8 mouse cellular contexts compared by ENCODE assay signal in genomic region chr10:68723568-68724360, GRCm38 (mm10). TPM values are rescaled to one million over a fixed set of nuclear protein-coding genes. Genes with fewer than 3 reads are reported as not detected.
DNase-seq lines count a peak whose midpoint lies in the region; ATAC-seq and TF ChIP-seq lines count a peak whose summit lies in the region.

Gene Tmem26 (plus strand): TSS chr10:68723646.

- H3K4me1 ChIP-seq in forebrain, embryonic 12.5 days, result peaks cover 12% of the 10 kb centered on the region
- H3K4me1 ChIP-seq in hindbrain, embryonic 10.5 days (replicated peaks), result peaks cover 19% of the 10 kb centered on the region
- H3K4me1 ChIP-seq in limb, embryonic 14.5 days (ENCODE audit: control insufficient read depth, insufficient read depth, low read length), result peaks cover 23% of the 10 kb centered on the region
- peaks cover 7% of the 10 kb centered on the region; the same call in 1 of the 2 replicates for H3K4me1 ChIP-seq in midbrain, embryonic 16.5 days (ENCODE audit: control insufficient read depth, insufficient read depth, low read length)

- H3K27ac ChIP-seq in forebrain, embryonic 12.5 days, result no peak within 1 kb of the TSS
- H3K27ac ChIP-seq in hindbrain, embryonic 10.5 days, result peak within 1 kb of the TSS; percentile 71
- H3K27ac ChIP-seq in limb, embryonic 14.5 days (replicated peaks; ENCODE audit: low read depth, low read length), result peak within 1 kb of the TSS; percentile 70
- no peak within 1 kb of the TSS for H3K27ac ChIP-seq in midbrain, embryonic 16.5 days (ENCODE audit: low read length)

- peak within 1 kb of the TSS; percentile 51 for H3K9ac ChIP-seq in forebrain, embryonic 12.5 days
- peak within 1 kb of the TSS; percentile 79 for H3K9ac ChIP-seq in limb, embryonic 14.5 days (ENCODE audit: low read depth, low read length, severe bottlenecking)
- H3K9ac ChIP-seq in midbrain, embryonic 16.5 days (ENCODE audit: low read depth, low read length), result peak within 1 kb of the TSS; percentile 66

- DNase-seq in thymus, postnatal 4 days, result peak; percentile 6
- no peak for DNase-seq in thymus, postnatal 0 days (ENCODE audit: low spot score)
- peak; percentile 51 for DNase-seq in hindbrain, embryonic 10.5 days (ENCODE audit: low spot score)
- DNase-seq in limb, embryonic 14.5 days (ENCODE audit: low spot score), result peak; percentile 38
- DNase-seq in testis, postnatal 14 days (ENCODE audit: low spot score), result peak; percentile 9
- no peak for DNase-seq in thymus, postnatal 36 days

- peak within 1 kb of the TSS; percentile 92 for H3K4me2 ChIP-seq in forebrain, embryonic 12.5 days
- peak within 1 kb of the TSS; percentile 82 for H3K4me2 ChIP-seq in limb, embryonic 14.5 days (replicated peaks; ENCODE audit: low read depth, low read length, severe bottlenecking)
- H3K4me2 ChIP-seq in midbrain, embryonic 16.5 days (ENCODE audit: low read length), result peak within 1 kb of the TSS; percentile 91

- no peaks in the 10 kb centered on the region for H3K36me3 ChIP-seq in forebrain, embryonic 12.5 days (replicated peaks)
- H3K36me3 ChIP-seq in hindbrain, embryonic 10.5 days, result no peaks in the 10 kb centered on the region
- H3K36me3 ChIP-seq in limb, embryonic 14.5 days (ENCODE audit: control insufficient read depth, insufficient read depth, low read length), result no peaks in the 10 kb centered on the region
- H3K36me3 ChIP-seq in midbrain, embryonic 16.5 days (ENCODE audit: control insufficient read depth, insufficient read depth, low read length), result no peaks in the 10 kb centered on the region

- peak; percentile 81 for ATAC-seq in forebrain, embryonic 12.5 days (ENCODE audit: low FRiP score)
- peak; percentile 59; the same call in 1 of the 2 replicates for ATAC-seq in limb, embryonic 14.5 days (ENCODE audit: low FRiP score, low read depth)
- ATAC-seq in midbrain, embryonic 16.5 days, result peak; percentile 79

- H3K4me3 ChIP-seq in forebrain, embryonic 12.5 days (replicated peaks), result peak within 1 kb of the TSS; percentile 46
- H3K4me3 ChIP-seq in hindbrain, embryonic 10.5 days, result peak within 1 kb of the TSS; percentile 65
- peak within 1 kb of the TSS; percentile 63 for H3K4me3 ChIP-seq in limb, embryonic 14.5 days (replicated peaks; ENCODE audit: low read length)
- peak within 1 kb of the TSS; percentile 40 for H3K4me3 ChIP-seq in midbrain, embryonic 16.5 days (ENCODE audit: low read depth, low read length)

- H3K9me3 ChIP-seq in forebrain, embryonic 12.5 days, result no peaks in the 10 kb centered on the region
- H3K9me3 ChIP-seq in hindbrain, embryonic 10.5 days, result no peaks in the 10 kb centered on the region
- H3K9me3 ChIP-seq in limb, embryonic 14.5 days (ENCODE audit: control insufficient read depth, low read length), result no peaks in the 10 kb centered on the region
- H3K9me3 ChIP-seq in midbrain, embryonic 16.5 days (replicated peaks; ENCODE audit: control insufficient read depth, low read length, poor library complexity, severe bottlenecking), result no peaks in the 10 kb centered on the region

- WGBS in forebrain, embryonic 12.5 days, result under 1% methylated on average over 32 of the region's 32 CpGs
- under 1% methylated on average over 32 of the region's 32 CpGs for WGBS in hindbrain, embryonic 10.5 days
- WGBS in limb, embryonic 14.5 days, result under 1% methylated on average over 32 of the region's 32 CpGs
- WGBS in midbrain, embryonic 16.5 days, result under 1% methylated on average over 32 of the region's 32 CpGs

- TF ChIP-seq POLR2A in limb, embryonic 14.5 days (IDR thresholded peaks at IDR 0.05; ENCODE audit: borderline replicate concordance, extremely low read depth, insufficient read depth, insufficient read length), result 0 out of 2 replicates have a peak, but pooled peaks have one; percentile 9

- peaks cover 23% of the 10 kb centered on the region for H3K27me3 ChIP-seq in forebrain, embryonic 12.5 days
- peaks cover 28% of the 10 kb centered on the region for H3K27me3 ChIP-seq in hindbrain, embryonic 10.5 days (ENCODE audit: insufficient read depth, poor library complexity, severe bottlenecking)
- H3K27me3 ChIP-seq in limb, embryonic 14.5 days (ENCODE audit: control insufficient read depth, insufficient read depth, low read length), result no peaks in the 10 kb centered on the region
- no peaks in the 10 kb centered on the region for H3K27me3 ChIP-seq in midbrain, embryonic 16.5 days (ENCODE audit: control insufficient read depth, insufficient read depth, low read depth, low read length)

RNA-seq across cellular contexts. Expression of gene Tmem26, which starts in this region (rescaled TPM):
- polyA plus RNA-seq in thymus, postnatal 0 days (2015; fragmentation: Nextera tagmentation; extraction: Ambion mirVana), result 2.6 and 3.1 TPM in 2 replicates
- polyA plus RNA-seq in forebrain, embryonic 12.5 days (2016; fragmentation: Nextera tagmentation; extraction: Ambion mirVana), result 6.0 and 7.6 TPM in 2 replicates
- polyA plus RNA-seq in hindbrain, embryonic 10.5 days (2016; fragmentation: Nextera tagmentation; extraction: Ambion mirVana), result 2.7 and 5.0 TPM in 2 replicates
- 29.4 and 37.0 TPM in 2 replicates for polyA plus RNA-seq in limb, embryonic 14.5 days (2012; rRNA removed)
- polyA plus RNA-seq in limb, embryonic 14.5 days (2014; fragmentation: Nextera tagmentation; extraction: Ambion mirVana), result 59.6 and 74.3 TPM in 2 replicates
- polyA plus RNA-seq in midbrain, embryonic 16.5 days (2015; fragmentation: Nextera tagmentation; extraction: Ambion mirVana), result 5.1 and 5.6 TPM in 2 replicates

Comparison
In these comparisons a context has a peak if more than half of its experiments do, and no peak if none do; other contexts are left out.
1. DNase-seq: peak in thymus, postnatal 4 days (single experiment), hindbrain, embryonic 10.5 days (single experiment), limb, embryonic 14.5 days (single experiment) and testis, postnatal 14 days (single experiment); none in thymus, postnatal 0 days (single experiment) and thymus, postnatal 36 days (0 of 2).
2. H3K27ac ChIP-seq: peak in hindbrain, embryonic 10.5 days (single experiment) and limb, embryonic 14.5 days (single experiment); none in forebrain, embryonic 12.5 days (single experiment) and midbrain, embryonic 16.5 days (single experiment).
3. Peak in every context shown above with its lines, with median percentiles within 50 percentile points of each other: ATAC-seq, H3K4me2 ChIP-seq, H3K4me3 ChIP-seq and H3K9ac ChIP-seq.